Mouse (Mus musculus) midbrain, embryonic 14.5 days (tissue): ENCODE measurements at regions not wholly inside any gene's neighbourhood (a gene's known extent, or its start where the extent isn't known, plus 50 kb on each side); places are given as distances from the start of the nearest gene placed in this dataset.

ENCODE experiments used
- ATAC-seq: fragments of 200-750 bp; cut with Nextera tagmentation; 2 replicates; pipeline ENCODE4 v1.8.0; 2017; ENCODE audit warnings: moderate number of reproducible peaks, moderate library complexity; ENCODE audit not compliant: low FRiP score, low TSS enrichment
- DNase-seq: peaks from one replicate; pipeline ENCODE4 v3.0.0-alpha.2; 2015
- H3K27ac ChIP-seq: fragments of 300-500 bp; sonication (generic); replicated peaks from 2 replicates; pipeline ENCODE4 v1.5.1; 2014; ENCODE audit warnings: mild to moderate bottlenecking, low read depth, low read length, moderate library complexity
- H3K27me3 ChIP-seq: fragments of 300-500 bp; sonication (generic); 2 replicates; pipeline ENCODE4 v1.6.1; 2014; ENCODE audit warnings: low read length, control low read depth, mixed read lengths; ENCODE audit not compliant: control insufficient read depth, insufficient read depth
- H3K36me3 ChIP-seq: fragments of 300-500 bp; sonication (generic); 2 replicates; pipeline ENCODE4 v1.6.1; 2014; ENCODE audit warnings: low read length, control low read depth; ENCODE audit not compliant: control insufficient read depth, insufficient read depth
- H3K4me1 ChIP-seq: fragments of 300-500 bp; sonication (generic); 2 replicates; pipeline ENCODE4 v1.6.1; 2014; ENCODE audit warnings: mild to moderate bottlenecking, antibody characterized with exemption, low read length, control low read depth; ENCODE audit not compliant: control insufficient read depth, insufficient read depth
- H3K4me2 ChIP-seq: fragments of 300-500 bp; sonication (generic); 2 replicates; pipeline ENCODE4 v1.6.1; 2014; ENCODE audit warnings: mild to moderate bottlenecking, low read length, moderate library complexity
- H3K4me3 ChIP-seq: fragments of 300-500 bp; sonication (generic); replicated peaks from 2 replicates; pipeline ENCODE4 v1.5.1; 2014; ENCODE audit warnings: low read depth, low read length
- H3K9ac ChIP-seq: fragments of 300-500 bp; sonication (generic); replicated peaks from 2 replicates; pipeline ENCODE4 v1.6.1; 2014; ENCODE audit warnings: mild to moderate bottlenecking, low read length, moderate library complexity
- H3K9me3 ChIP-seq: fragments of 300-500 bp; sonication (generic); 2 replicates; pipeline ENCODE4 v1.6.1; 2016; ENCODE audit warnings: low read length, control low read depth, mixed read lengths; ENCODE audit not compliant: control insufficient read depth
- WGBS: fragments of 180-500 bp; shearing (Covaris S2); extraction: QIAGEN DNeasy Blood & Tissue Kit; methylation state at CpG from one replicate; pipeline ENCODE4 v1.1.7; 2014; 5-methylcytosine and 5-hydroxymethylcytosine counted together

GRCm38 (mm10) chr5:43089475-43089874 lies 143.5 kb upstream of the Cpeb2 start:
- Histone ChIP-seq H3K4me3 (no peak overlapping the region), H3K27me3 (no peaks in the 10 kb centered on the region), H3K9me3 (no peaks in the 10 kb centered on the region), H3K9ac (no peak overlapping the region), H3K36me3 (no peaks in the 10 kb centered on the region), H3K4me1 (peaks cover 16% of the 10 kb centered on the region), H3K27ac (peak overlapping the region; percentile 41; the same call in 1 of the 2 replicates), H3K4me2 (no peak overlapping the region)
- ATAC-seq, result no peak
- 22% methylated on average over 2 of the region's 2 CpGs for WGBS
- DNase-seq, result peak; percentile 31

- peaks cover 20% of the 10 kb centered on the region for H3K4me1 ChIP-seq
- H3K4me3 ChIP-seq, result no peak overlapping the region
- no peak overlapping the region for H3K4me2 ChIP-seq
- 67% methylated on average over 1 of the region's 1 CpGs for whole genome bisulfite sequencing
- no peaks in the 10 kb centered on the region for H3K36me3 ChIP-seq
- no peak for DNase-seq
- no peak for ATAC-seq
- H3K27me3 ChIP-seq, result no peaks in the 10 kb centered on the region
- H3K9ac ChIP-seq, result no peak overlapping the region
- H3K27ac ChIP-seq, result 0 out of 2 replicates have a peak overlapping the region, but pooled peaks have one; percentile 41
- H3K9me3 ChIP-seq, result no peaks in the 10 kb centered on the region
Observed at GRCm38 (mm10) chr5:43089941-43090340, 143.0 kb upstream of the Cpeb2 start.

- Histone ChIP-seq H3K27me3 (no peaks in the 10 kb centered on the region), H3K4me1 (peaks cover 12% of the 10 kb centered on the region), H3K4me2 (no peak overlapping the region), H3K9me3 (no peaks in the 10 kb centered on the region), H3K9ac (no peak overlapping the region), H3K4me3 (no peak overlapping the region), H3K27ac (no peak overlapping the region), H3K36me3 (no peaks in the 10 kb centered on the region)
- ATAC-seq (no peak), DNase-seq (no peak)
- 83% methylated on average over 5 of the region's 5 CpGs for WGBS
Observed at GRCm38 (mm10) chr5:43093647-43094326, 139.2 kb upstream of the Cpeb2 start.

GRCm38 (mm10) chr5:43094329-43094898 lies 138.6 kb upstream of the Cpeb2 start:
- DNase-seq, result peak; percentile 28
- Histone ChIP-seq H3K36me3 (no peaks in the 10 kb centered on the region), H3K27ac (peak overlapping the region; percentile 15; the same call in 1 of the 2 replicates), H3K9me3 (no peaks in the 10 kb centered on the region), H3K4me1 (peaks cover 12% of the 10 kb centered on the region), H3K9ac (no peak overlapping the region), H3K27me3 (no peaks in the 10 kb centered on the region), H3K4me2 (no peak overlapping the region), H3K4me3 (no peak overlapping the region)
- 21% methylated on average over 7 of the region's 7 CpGs for WGBS
- peak; percentile 46; the same call in 1 of the 2 replicates for ATAC-seq

- no peaks in the 10 kb centered on the region for H3K27me3 ChIP-seq
- no peak overlapping the region for H3K9ac ChIP-seq
- DNase-seq, result peak; percentile 57
- no peak overlapping the region for H3K4me3 ChIP-seq
- H3K4me1 ChIP-seq, result no peaks in the 10 kb centered on the region
- H3K4me2 ChIP-seq, result no peak overlapping the region
- ATAC-seq, result peak; percentile 20; the same call in 1 of the 2 replicates
- 17% methylated on average over 4 of the region's 4 CpGs for WGBS
- no peak overlapping the region for H3K27ac ChIP-seq
- no peaks in the 10 kb centered on the region for H3K9me3 ChIP-seq
- no peaks in the 10 kb centered on the region for H3K36me3 ChIP-seq
Observed at GRCm38 (mm10) chr5:43102000-43102459, 130.9 kb upstream of the Cpeb2 start.

GRCm38 (mm10) chr5:43102590-43102989 lies 130.4 kb upstream of the Cpeb2 start:
- ATAC-seq, result 0 out of 2 replicates have a peak, but pooled peaks have one; percentile 8
- no peaks in the 10 kb centered on the region for H3K27me3 ChIP-seq
- no peak overlapping the region for H3K27ac ChIP-seq
- 54% methylated on average over 3 of the region's 3 CpGs for WGBS
- peaks cover 3% of the 10 kb centered on the region; the same call in 1 of the 2 replicates for H3K4me1 ChIP-seq
- no peak overlapping the region for H3K9ac ChIP-seq
- H3K9me3 ChIP-seq, result no peaks in the 10 kb centered on the region
- H3K36me3 ChIP-seq, result no peaks in the 10 kb centered on the region
- no peak overlapping the region for H3K4me2 ChIP-seq
- DNase-seq, result peak; percentile 32
- H3K4me3 ChIP-seq, result no peak overlapping the region

- WGBS, result 87% methylated on average over 7 of the region's 7 CpGs
- DNase-seq (no peak), ATAC-seq (no peak)
- Histone ChIP-seq H3K36me3 (no peaks in the 10 kb centered on the region), H3K4me3 (no peak overlapping the region), H3K27me3 (no peaks in the 10 kb centered on the region), H3K9ac (no peak overlapping the region), H3K9me3 (no peaks in the 10 kb centered on the region), H3K4me2 (no peak overlapping the region), H3K4me1 (peaks cover 7% of the 10 kb centered on the region; the same call in 1 of the 2 replicates), H3K27ac (no peak overlapping the region)
Observed at GRCm38 (mm10) chr5:43103728-43104127, 129.2 kb upstream of the Cpeb2 start.

- ATAC-seq (no peak), DNase-seq (no peak)
- Histone ChIP-seq H3K4me1 (peaks cover 7% of the 10 kb centered on the region; the same call in 1 of the 2 replicates), H3K4me2 (no peak overlapping the region), H3K27ac (no peak overlapping the region), H3K4me3 (no peak overlapping the region), H3K9me3 (no peaks in the 10 kb centered on the region), H3K36me3 (no peaks in the 10 kb centered on the region), H3K9ac (no peak overlapping the region), H3K27me3 (no peaks in the 10 kb centered on the region)
- WGBS, result 89% methylated on average over 5 of the region's 5 CpGs
Observed at GRCm38 (mm10) chr5:43105528-43105927, 127.4 kb upstream of the Cpeb2 start.
